Mouse (Mus musculus): ENCODE data around the gene 4933428M09Rik. TPM values are rescaled to one million over a fixed set of nuclear protein-coding genes. Genes with fewer than 3 reads are reported as not detected.
"Not testable (repeated sequence)": the region's sequence is repeated elsewhere in the genome, so short reads cannot be mapped to it uniquely, and the experiment has no call there.

4933428M09Rik gene
- polyA plus RNA-seq (2015; fragmentation: Nextera tagmentation; extraction: Ambion mirVana): not detected in 2 replicates

GRCm38 (mm10) chrX:139178928-139179327 lies at the start of gene 4933428M09Rik:
Gene 4933428M09Rik, plus strand, starts transcription at chrX:139179228.
- H3K36me3 ChIP-seq (ENCODE audit: insufficient read depth, low read length): no peaks in the 10 kb centered on the region
- ATAC-seq (ENCODE audit: low FRiP score, low TSS enrichment): no peak
- H3K4me2 ChIP-seq (replicated peaks; ENCODE audit: low read depth, low read length): no peak within 1 kb of the TSS
- H3K4me1 ChIP-seq (ENCODE audit: insufficient read depth, low read length): no peaks in the 10 kb centered on the region
- no peaks in the 10 kb centered on the region for H3K27me3 ChIP-seq (ENCODE audit: insufficient read depth, low read length)
- no peak within 1 kb of the TSS for H3K4me3 ChIP-seq (ENCODE audit: low read length)
- H3K9me3 ChIP-seq (ENCODE audit: low read length): no peaks in the 10 kb centered on the region
- H3K9ac ChIP-seq (replicated peaks; ENCODE audit: low read length): no peak within 1 kb of the TSS
- no peak within 1 kb of the TSS for H3K27ac ChIP-seq (ENCODE audit: low read length)
- 87% methylated on average over 8 of the region's 8 CpGs for WGBS

- Histone ChIP-seq H3K9me3 (ENCODE audit: low read length) (no peaks in the 10 kb centered on the region), H3K4me2 (replicated peaks; ENCODE audit: low read depth, low read length) (no peak overlapping the region), H3K4me1 (ENCODE audit: insufficient read depth, low read length) (no peaks in the 10 kb centered on the region), H3K9ac (replicated peaks; ENCODE audit: low read length) (no peak overlapping the region), H3K36me3 (ENCODE audit: insufficient read depth, low read length) (no peaks in the 10 kb centered on the region), H3K4me3 (ENCODE audit: low read length) (no peak overlapping the region), H3K27ac (ENCODE audit: low read length) (no peak overlapping the region), H3K27me3 (ENCODE audit: insufficient read depth, low read length) (no peaks in the 10 kb centered on the region; the same call in 1 of the 2 replicates)
- WGBS: 66% methylated on average over 4 of the region's 4 CpGs
- no peak for ATAC-seq (ENCODE audit: low FRiP score, low TSS enrichment)
These were observed 45.0 kb upstream of the 4933428M09Rik start for GRCm38 (mm10) chrX:139134031-139134430.

GRCm38 (mm10) chrX:139191506-139191905 lies 12.5 kb downstream of the 4933428M09Rik start:
- H3K9ac ChIP-seq (replicated peaks; ENCODE audit: low read length); H3K9me3 ChIP-seq (ENCODE audit: low read length); ATAC-seq (ENCODE audit: low FRiP score, low TSS enrichment); H3K27me3 ChIP-seq (ENCODE audit: insufficient read depth, low read length); H3K4me3 ChIP-seq (ENCODE audit: low read length); H3K27ac ChIP-seq (ENCODE audit: low read length); H3K36me3 ChIP-seq (ENCODE audit: insufficient read depth, low read length); H3K4me2 ChIP-seq (replicated peaks; ENCODE audit: low read depth, low read length); H3K4me1 ChIP-seq (ENCODE audit: insufficient read depth, low read length): not testable (repeated sequence)
- 85% methylated on average over 3 of the region's 3 CpGs for WGBS

- Histone ChIP-seq H3K9ac (replicated peaks; ENCODE audit: low read length) (no peak overlapping the region), H3K27ac (ENCODE audit: low read length) (no peak overlapping the region), H3K36me3 (ENCODE audit: insufficient read depth, low read length) (no peaks in the 10 kb centered on the region), H3K9me3 (ENCODE audit: low read length) (no peaks in the 10 kb centered on the region), H3K4me2 (replicated peaks; ENCODE audit: low read depth, low read length) (no peak overlapping the region), H3K27me3 (ENCODE audit: insufficient read depth, low read length) (0 out of 2 replicates have a peak, but pooled peaks cover 2% of the 10 kb centered on the region), H3K4me3 (ENCODE audit: low read length) (no peak overlapping the region), H3K4me1 (ENCODE audit: insufficient read depth, low read length) (no peaks in the 10 kb centered on the region)
- WGBS: 13% methylated on average over 1 of the region's 1 CpGs
- ATAC-seq (ENCODE audit: low FRiP score, low TSS enrichment): peak; percentile 74
These were observed 15.7 kb downstream of the 4933428M09Rik start for GRCm38 (mm10) chrX:139194572-139195279.

- H3K27ac ChIP-seq (ENCODE audit: low read length); H3K4me1 ChIP-seq (ENCODE audit: insufficient read depth, low read length); H3K9me3 ChIP-seq (ENCODE audit: low read length); H3K36me3 ChIP-seq (ENCODE audit: insufficient read depth, low read length); H3K9ac ChIP-seq (replicated peaks; ENCODE audit: low read length); H3K27me3 ChIP-seq (ENCODE audit: insufficient read depth, low read length); H3K4me3 ChIP-seq (ENCODE audit: low read length): not testable (repeated sequence)
- H3K4me2 ChIP-seq (replicated peaks; ENCODE audit: low read depth, low read length): peak overlapping the region; percentile 52; the same call in 1 of the 2 replicates
- 70% methylated on average over 4 of the region's 4 CpGs for WGBS
- peak; percentile 33; the same call in 1 of the 2 replicates for ATAC-seq (ENCODE audit: low FRiP score, low TSS enrichment)
These were observed 30.3 kb downstream of the 4933428M09Rik start for GRCm38 (mm10) chrX:139209191-139209828.

GRCm38 (mm10) chrX:139209829-139210225 lies 30.8 kb downstream of the 4933428M09Rik start, which contains the start of gene Mum1l1:
Gene Mum1l1, plus strand, starts transcription at chrX:139210042.
- Histone ChIP-seq H3K27ac (ENCODE audit: low read length) (no peak within 1 kb of the TSS), H3K4me1 (ENCODE audit: insufficient read depth, low read length) (no peaks in the 10 kb centered on the region; the same call in 1 of the 2 replicates), H3K9me3 (ENCODE audit: low read length) (no peaks in the 10 kb centered on the region), H3K36me3 (ENCODE audit: insufficient read depth, low read length) (no peaks in the 10 kb centered on the region), H3K4me3 (ENCODE audit: low read length) (peak within 1 kb of the TSS; percentile 54), H3K27me3 (ENCODE audit: insufficient read depth, low read length) (peaks cover 6% of the 10 kb centered on the region; the same call in 1 of the 2 replicates), H3K9ac (replicated peaks; ENCODE audit: low read length) (peak within 1 kb of the TSS; percentile 59; the same call in 1 of the 2 replicates), H3K4me2 (replicated peaks; ENCODE audit: low read depth, low read length) (peak within 1 kb of the TSS; percentile 52)
- peak; percentile 96 for ATAC-seq (ENCODE audit: low FRiP score, low TSS enrichment)
- WGBS: 18% methylated on average over 31 of the region's 31 CpGs

GRCm38 (mm10) chrX:139214765-139215164 lies 35.7 kb downstream of the 4933428M09Rik start:
- H3K36me3 ChIP-seq (ENCODE audit: insufficient read depth, low read length): no peaks in the 10 kb centered on the region
- no peak overlapping the region for H3K4me3 ChIP-seq (ENCODE audit: low read length)
- H3K9me3 ChIP-seq (ENCODE audit: low read length): no peaks in the 10 kb centered on the region
- no peaks in the 10 kb centered on the region; the same call in 1 of the 2 replicates for H3K4me1 ChIP-seq (ENCODE audit: insufficient read depth, low read length)
- no peak for ATAC-seq (ENCODE audit: low FRiP score, low TSS enrichment)
- H3K27me3 ChIP-seq (ENCODE audit: insufficient read depth, low read length): peaks cover 9% of the 10 kb centered on the region; the same call in 1 of the 2 replicates
- H3K9ac ChIP-seq (replicated peaks; ENCODE audit: low read length): no peak overlapping the region
- 54% methylated on average over 4 of the region's 4 CpGs for WGBS
- no peak overlapping the region for H3K4me2 ChIP-seq (replicated peaks; ENCODE audit: low read depth, low read length)
- H3K27ac ChIP-seq (ENCODE audit: low read length): no peak overlapping the region

GRCm38 (mm10) chrX:139216409-139216808 lies 37.4 kb downstream of the 4933428M09Rik start:
- peak overlapping the region; percentile 51 for H3K4me2 ChIP-seq (replicated peaks; ENCODE audit: low read depth, low read length)
- no peak overlapping the region for H3K9ac ChIP-seq (replicated peaks; ENCODE audit: low read length)

GRCm38 (mm10) chrX:139216991-139217593 lies 38.1 kb downstream of the 4933428M09Rik start:
- WGBS: 24% methylated on average over 22 of the region's 22 CpGs
- ATAC-seq (ENCODE audit: low FRiP score, low TSS enrichment): peak; percentile 89; the same call in 1 of the 2 replicates
- peak overlapping the region; percentile 44 for H3K4me3 ChIP-seq (ENCODE audit: low read length)
- no peaks in the 10 kb centered on the region for H3K9me3 ChIP-seq (ENCODE audit: low read length)
- no peaks in the 10 kb centered on the region; the same call in 1 of the 2 replicates for H3K4me1 ChIP-seq (ENCODE audit: insufficient read depth, low read length)
- H3K27ac ChIP-seq (ENCODE audit: low read length): no peak overlapping the region
- H3K4me2 ChIP-seq (replicated peaks; ENCODE audit: low read depth, low read length): peak overlapping the region; percentile 51
- no peak overlapping the region for H3K9ac ChIP-seq (replicated peaks; ENCODE audit: low read length)
- peaks cover 3% of the 10 kb centered on the region; the same call in 1 of the 2 replicates for H3K27me3 ChIP-seq (ENCODE audit: insufficient read depth, low read length)
- no peaks in the 10 kb centered on the region for H3K36me3 ChIP-seq (ENCODE audit: insufficient read depth, low read length)

More at GRCm38 (mm10) chrX:139216409-139216808, 37.4 kb downstream of the 4933428M09Rik start:
- H3K27me3 ChIP-seq (ENCODE audit: insufficient read depth, low read length): peaks cover 3% of the 10 kb centered on the region; the same call in 1 of the 2 replicates
- 67% methylated on average over 5 of the region's 5 CpGs for WGBS
- H3K9me3 ChIP-seq (ENCODE audit: low read length): no peaks in the 10 kb centered on the region
- no peaks in the 10 kb centered on the region for H3K36me3 ChIP-seq (ENCODE audit: insufficient read depth, low read length)
- peak overlapping the region; percentile 44 for H3K4me3 ChIP-seq (ENCODE audit: low read length)
- H3K27ac ChIP-seq (ENCODE audit: low read length): no peak overlapping the region
- no peak for ATAC-seq (ENCODE audit: low FRiP score, low TSS enrichment)
- no peaks in the 10 kb centered on the region; the same call in 1 of the 2 replicates for H3K4me1 ChIP-seq (ENCODE audit: insufficient read depth, low read length)
